Mouse (Mus musculus): ENCODE results near the gene Man2b1.

DNA sequence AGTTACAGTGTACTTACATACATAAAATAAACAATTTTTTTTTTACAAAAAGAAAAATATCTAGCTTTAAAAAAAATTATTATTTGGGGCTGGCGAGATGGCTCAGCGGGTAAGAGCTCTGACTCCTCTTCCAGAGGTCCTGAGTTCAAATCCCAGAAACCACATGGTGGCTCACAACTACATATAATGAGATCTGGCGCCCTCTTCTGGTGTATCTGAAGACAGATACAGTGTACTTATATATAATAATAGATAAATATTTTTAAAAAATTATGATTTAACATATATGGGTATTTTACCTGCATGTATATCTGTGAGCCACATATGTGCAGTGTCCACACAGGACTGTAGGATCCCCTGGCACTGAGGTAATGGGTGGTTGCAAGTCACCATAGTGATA is 3.2 kb downstream of the Man2b1 start:
- no peak for TF ChIP-seq NRF1 (IDR thresholded peaks at IDR 0.05; ENCODE audit: insufficient read depth, low read depth, low read length, poor library complexity, severe bottlenecking)
- no peak for TF ChIP-seq MXI1 (IDR thresholded peaks at IDR 0.05; ENCODE audit: low read depth, low read length)
- TF ChIP-seq CTCF (IDR thresholded peaks at IDR 0.05 in 2 of 3, conservative IDR thresholded peaks at IDR 0.05 in 1 of 3; ENCODE audit: control insufficient read depth in 1 of 3, insufficient read depth in 1 of 3, low read depth in 2 of 3, low read length in 3 of 3, poor library complexity in 1 of 3, severe bottlenecking in 1 of 3), result peak in 1 of 3 experiments; percentile 13; a peak in 1 of 6 replicates
- TF ChIP-seq ZNF384 (IDR thresholded peaks at IDR 0.05; ENCODE audit: low read depth, low read length), result no peak
- TF ChIP-seq GATA1 (IDR thresholded peaks at IDR 0.05; ENCODE audit: low read depth, low read length), result no peak
- no peak for TF ChIP-seq SIN3A (IDR thresholded peaks at IDR 0.05; ENCODE audit: low read length)
- no peak for TF ChIP-seq GABPA (IDR thresholded peaks at IDR 0.05; ENCODE audit: low read depth, low read length)
- no peak for TF ChIP-seq TCF12 (IDR thresholded peaks at IDR 0.05; ENCODE audit: low read depth, low read length)
- TF ChIP-seq EP300 (IDR thresholded peaks at IDR 0.05; ENCODE audit: low read depth in 1 of 2, low read length in 2 of 2), result no peak
- TF ChIP-seq MAZ (IDR thresholded peaks at IDR 0.05; ENCODE audit: low read depth, low read length), result no peak
- TF ChIP-seq ETS1 (IDR thresholded peaks at IDR 0.05; ENCODE audit: low read depth, low read length), result no peak
- TF ChIP-seq TAL1 (IDR thresholded peaks at IDR 0.05; ENCODE audit: low read length), result no peak

All from MEL (cell line).